ENCODE assay signal across 8 mouse cellular contexts in genomic region chr5:125215930-125216459, GRCm38 (mm10). TPM values are rescaled to one million over a fixed set of nuclear protein-coding genes. Genes with fewer than 3 reads are reported as not detected.
DNase-seq lines count a peak whose midpoint lies in the region; ATAC-seq and TF ChIP-seq lines count a peak whose summit lies in the region.

No protein-coding gene starts in this region.

- H3K9ac ChIP-seq in hindbrain, embryonic 15.5 days = 0 out of 2 replicates have a peak overlapping the region, but pooled peaks have one; percentile 20
- peak overlapping the region; percentile 37 for H3K9ac ChIP-seq in midbrain, embryonic 12.5 days (replicated peaks)
- peak overlapping the region; percentile 38 for H3K9ac ChIP-seq in stomach, postnatal 0 days (ENCODE audit: low read length)

- H3K9me3 ChIP-seq in hindbrain, embryonic 15.5 days = no peaks in the 10 kb centered on the region
- no peaks in the 10 kb centered on the region for H3K9me3 ChIP-seq in midbrain, embryonic 12.5 days
- H3K9me3 ChIP-seq in stomach, postnatal 0 days (ENCODE audit: control insufficient read depth, low read length) = no peaks in the 10 kb centered on the region

- no peaks in the 10 kb centered on the region for H3K27me3 ChIP-seq in hindbrain, embryonic 15.5 days
- H3K27me3 ChIP-seq in midbrain, embryonic 12.5 days = no peaks in the 10 kb centered on the region
- no peaks in the 10 kb centered on the region for H3K27me3 ChIP-seq in stomach, postnatal 0 days (ENCODE audit: control insufficient read depth, insufficient read depth, low read length)

- peaks cover 30% of the 10 kb centered on the region for H3K4me1 ChIP-seq in hindbrain, embryonic 15.5 days (replicated peaks)
- H3K4me1 ChIP-seq in midbrain, embryonic 12.5 days = peaks cover 23% of the 10 kb centered on the region
- H3K4me1 ChIP-seq in stomach, postnatal 0 days (replicated peaks; ENCODE audit: control insufficient read depth, insufficient read depth) = 0 out of 2 replicates have a peak, but pooled peaks cover 4% of the 10 kb centered on the region

- no peaks in the 10 kb centered on the region for H3K36me3 ChIP-seq in hindbrain, embryonic 15.5 days
- no peaks in the 10 kb centered on the region for H3K36me3 ChIP-seq in midbrain, embryonic 12.5 days
- H3K36me3 ChIP-seq in stomach, postnatal 0 days (ENCODE audit: control insufficient read depth, insufficient read depth, low read length) = no peaks in the 10 kb centered on the region

- H3K27ac ChIP-seq in hindbrain, embryonic 15.5 days (replicated peaks) = peak overlapping the region; percentile 85
- H3K27ac ChIP-seq in midbrain, embryonic 12.5 days (replicated peaks) = peak overlapping the region; percentile 80
- peak overlapping the region; percentile 74 for H3K27ac ChIP-seq in stomach, postnatal 0 days (replicated peaks)

- WGBS in hindbrain, embryonic 15.5 days = 3% methylated on average over 24 of the region's 24 CpGs
- 4% methylated on average over 24 of the region's 24 CpGs for WGBS in midbrain, embryonic 12.5 days
- WGBS in stomach, postnatal 0 days = 7% methylated on average over 23 of the region's 24 CpGs

- no peak; the same call in 1 of the 2 replicates for TF ChIP-seq CTCF in stomach, postnatal 0 days (IDR thresholded peaks at IDR 0.05; ENCODE audit: low read depth)

- ATAC-seq in hindbrain, embryonic 15.5 days (ENCODE audit: low FRiP score, low read depth) = peak; percentile 83
- peak; percentile 94 for ATAC-seq in midbrain, embryonic 12.5 days (ENCODE audit: low FRiP score, low read depth)
- ATAC-seq in stomach, postnatal 0 days (ENCODE audit: low FRiP score, low TSS enrichment) = peak; percentile 74

- H3K4me3 ChIP-seq in hindbrain, embryonic 15.5 days = peak overlapping the region; percentile 3; the same call in 1 of the 2 replicates
- H3K4me3 ChIP-seq in midbrain, embryonic 12.5 days = 0 out of 2 replicates have a peak overlapping the region, but pooled peaks have one; percentile 13
- H3K4me3 ChIP-seq in stomach, postnatal 0 days (ENCODE audit: low read depth, low read length) = peak overlapping the region; percentile 22; the same call in 1 of the 2 replicates

- H3K4me2 ChIP-seq in hindbrain, embryonic 15.5 days = peak overlapping the region; percentile 45
- H3K4me2 ChIP-seq in midbrain, embryonic 12.5 days (replicated peaks) = peak overlapping the region; percentile 48
- H3K4me2 ChIP-seq in stomach, postnatal 0 days (replicated peaks; ENCODE audit: low read depth) = peak overlapping the region; percentile 52

- TF ChIP-seq EP300 in stomach, postnatal 0 days (optimal IDR thresholded peaks at IDR 0.05) = no peak

- peak; percentile 67 for DNase-seq in adrenal gland, adult 2 months
- no peak for DNase-seq in adrenal gland, adult 8-10 months
- peak; percentile 79 for DNase-seq in embryo, embryonic 10.5 days (ENCODE audit: low spot score)
- peak; percentile 68 for DNase-seq in gastrocnemius, postnatal 10 days
- peak; percentile 71 to 93 for DNase-seq in left cerebral cortex, adult 9 months (ENCODE audit: low spot score in 2 of 2)
- DNase-seq in stomach, postnatal 0 days (ENCODE audit: low spot score) = peak; percentile 68

RNA-seq across cellular contexts. Expression of gene Ncor2, which starts 37.0 kb away (rescaled TPM):
- total RNA-seq in adrenal gland, adult 2 months (2021) = 100 to 1,000 TPM; 149 to 340 TPM
- 183 and 229 TPM in 2 replicates for polyA plus RNA-seq in adrenal gland, adult 2 months (2012; rRNA removed)
- total RNA-seq in adrenal gland, adult 8-10 months (2022) = 100 to 1,000 TPM; 188 to 380 (median 257) TPM
- 100 to 1,000 TPM; 116 to 123 TPM for total RNA-seq in gastrocnemius, postnatal 10 days (2021)
- 26.3 and 28.7 TPM in 2 replicates for polyA plus RNA-seq in hindbrain, embryonic 15.5 days (2015; fragmentation: Nextera tagmentation; extraction: Ambion mirVana)
- polyA plus RNA-seq in midbrain, embryonic 12.5 days (2016; fragmentation: Nextera tagmentation; extraction: Ambion mirVana) = 24.5 and 25.1 TPM in 2 replicates
- polyA plus RNA-seq in stomach, postnatal 0 days (2015; fragmentation: Nextera tagmentation; extraction: Ambion mirVana) = 11.1 and 12.1 TPM in 2 replicates
